Mouse (Mus musculus): ENCODE measurements around the gene Ugcg.

- TF ChIP-seq CTCF (IDR thresholded peaks at IDR 0.05) (no peak), POLR2A (IDR thresholded peaks at IDR 0.05; ENCODE audit: insufficient read depth, low read depth, low read length) (no peak), EP300 (IDR thresholded peaks at IDR 0.05; ENCODE audit: insufficient read depth, low read depth, low read length) (no peak)
Observed at GRCm38 (mm10) chr4:59234014-59234413, 45.0 kb downstream of the Ugcg start.
